Mouse (Mus musculus) C2C12 (cell line): ENCODE results near the gene Speg.

Source experiments
- CEBPB ChIP-seq: IDR thresholded peaks from one replicate; pipeline ENCODE4 v1.6.1; 2011; ENCODE audit warnings: low read depth, mild to moderate bottlenecking, control low read depth, moderate library complexity
- CTCF ChIP-seq: IDR thresholded peaks from one replicate; pipeline ENCODE4 v1.5.1; 2011; ENCODE audit not compliant: control insufficient read depth, insufficient read depth, insufficient read length
- MAX ChIP-seq: IDR thresholded peaks from one replicate; pipeline ENCODE4 v1.6.1; 2011; ENCODE audit warnings: mild to moderate bottlenecking, control low read depth
- MYOG ChIP-seq: IDR thresholded peaks from one replicate; pipeline ENCODE4 v1.6.1; 2011; ENCODE audit not compliant: control insufficient read depth, insufficient read length; ENCODE audit errors: extremely low read depth

- TF ChIP-seq CEBPB (no peak), MYOG (no peak), CTCF (no peak), MAX (no peak)
Observed at GRCm38 (mm10) chr1:75400493-75401115, 25.5 kb downstream of the Speg start.
